Mouse (Mus musculus): ENCODE results near the gene Hba-a2. TPM values are rescaled to one million over a fixed set of nuclear protein-coding genes. Genes with fewer than 3 reads are reported as not detected.

Gene Hba-a2
- polyA plus RNA-seq, 1 experiment from 2014 or later: 6,611 TPM

- DNase-seq (ENCODE audit: low spot score) (no peak), ATAC-seq (ENCODE audit: low FRiP score) (no peak)
- H3K4me1 ChIP-seq (replicated peaks; ENCODE audit: control insufficient read depth, insufficient read depth, low read length): peaks cover 20% of the 10 kb centered on the region
- H3K27ac ChIP-seq: no peak overlapping the region
- H3K36me3 ChIP-seq (replicated peaks; ENCODE audit: control insufficient read depth, insufficient read depth): no peaks in the 10 kb centered on the region; the same call in 1 of the 2 replicates
- no peak overlapping the region for H3K9ac ChIP-seq
- 96% methylated on average over 6 of the region's 6 CpGs for WGBS
- H3K4me2 ChIP-seq (replicated peaks): no peak overlapping the region
- no peak overlapping the region for H3K4me3 ChIP-seq (replicated peaks; ENCODE audit: low read length)
- no peaks in the 10 kb centered on the region for H3K9me3 ChIP-seq (ENCODE audit: control insufficient read depth, low read length)
- H3K27me3 ChIP-seq (ENCODE audit: control insufficient read depth, insufficient read depth, low read length): no peaks in the 10 kb centered on the region
These were observed 30.1 kb upstream of the Hba-a2 start for GRCm38 (mm10) chr11:32266194-32266593.

- WGBS: 27% methylated on average over 6 of the region's 6 CpGs
- H3K4me3 ChIP-seq (replicated peaks; ENCODE audit: low read length): peak overlapping the region; percentile 72
- H3K27me3 ChIP-seq (ENCODE audit: control insufficient read depth, insufficient read depth, low read length): no peaks in the 10 kb centered on the region
- peaks cover 20% of the 10 kb centered on the region for H3K4me1 ChIP-seq (replicated peaks; ENCODE audit: control insufficient read depth, insufficient read depth, low read length)
- no peaks in the 10 kb centered on the region; the same call in 1 of the 2 replicates for H3K36me3 ChIP-seq (replicated peaks; ENCODE audit: control insufficient read depth, insufficient read depth)
- DNase-seq (ENCODE audit: low spot score) (no peak), ATAC-seq (ENCODE audit: low FRiP score) (no peak)
- peak overlapping the region; percentile 60 for H3K4me2 ChIP-seq (replicated peaks)
- peak overlapping the region; percentile 92 for H3K27ac ChIP-seq
- no peaks in the 10 kb centered on the region for H3K9me3 ChIP-seq (ENCODE audit: control insufficient read depth, low read length)
- peak overlapping the region; percentile 96 for H3K9ac ChIP-seq
These were observed 29.5 kb upstream of the Hba-a2 start for GRCm38 (mm10) chr11:32266776-32267175.

DNA sequence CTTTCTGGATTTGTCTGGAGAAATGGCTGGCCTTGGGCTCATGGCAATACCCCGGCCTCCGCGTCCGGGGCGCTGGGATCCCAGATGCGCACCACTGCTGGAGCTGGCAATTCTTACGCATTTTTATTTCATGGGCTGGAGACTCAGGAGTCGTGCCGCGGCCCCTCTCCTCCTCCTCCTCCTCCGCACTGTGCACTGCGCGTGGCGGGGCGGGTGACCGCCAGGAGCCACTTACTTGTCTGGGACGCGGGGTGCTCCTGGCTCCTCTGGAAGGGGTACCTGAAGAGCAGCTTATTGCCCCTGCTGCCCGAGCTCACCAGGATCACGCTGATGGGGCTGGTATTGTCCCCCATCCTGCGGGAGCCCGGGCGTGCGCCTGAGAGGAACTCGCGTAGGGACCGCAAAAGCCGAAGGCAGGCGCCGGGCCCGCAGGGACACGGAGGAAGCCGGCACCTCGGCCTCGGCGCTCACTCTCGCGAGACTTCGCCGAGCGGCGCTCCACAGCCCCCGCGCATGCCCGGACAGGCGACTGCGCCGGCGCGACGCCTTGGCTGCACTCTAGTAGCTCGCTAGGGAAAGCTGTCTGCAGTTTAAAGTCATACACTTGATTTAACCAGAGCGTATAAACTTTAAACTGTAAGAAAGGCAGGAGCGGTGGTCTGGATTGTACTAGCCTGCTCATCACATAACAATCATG, 29.0 kb upstream of the Hba-a2 start, which contains the start of gene Nprl3:
TSS of gene Nprl3 (minus strand) at position 520 of the 697 bp plus-strand sequence.
- WGBS: under 1% methylated on average over 54 of the region's 54 CpGs
- Histone ChIP-seq H3K27me3 (ENCODE audit: control insufficient read depth, insufficient read depth, low read length) (no peaks in the 10 kb centered on the region), H3K4me1 (replicated peaks; ENCODE audit: control insufficient read depth, insufficient read depth, low read length) (peaks cover 20% of the 10 kb centered on the region), H3K27ac (peak within 1 kb of the TSS; percentile 92), H3K9me3 (ENCODE audit: control insufficient read depth, low read length) (no peaks in the 10 kb centered on the region), H3K4me2 (replicated peaks) (peak within 1 kb of the TSS; percentile 60), H3K4me3 (replicated peaks; ENCODE audit: low read length) (peak within 1 kb of the TSS; percentile 72), H3K36me3 (replicated peaks; ENCODE audit: control insufficient read depth, insufficient read depth) (no peaks in the 10 kb centered on the region), H3K9ac (peak within 1 kb of the TSS; percentile 96)
- ATAC-seq (ENCODE audit: low FRiP score) (peak; percentile 99), DNase-seq (ENCODE audit: low spot score) (peak; percentile 95)

DNA sequence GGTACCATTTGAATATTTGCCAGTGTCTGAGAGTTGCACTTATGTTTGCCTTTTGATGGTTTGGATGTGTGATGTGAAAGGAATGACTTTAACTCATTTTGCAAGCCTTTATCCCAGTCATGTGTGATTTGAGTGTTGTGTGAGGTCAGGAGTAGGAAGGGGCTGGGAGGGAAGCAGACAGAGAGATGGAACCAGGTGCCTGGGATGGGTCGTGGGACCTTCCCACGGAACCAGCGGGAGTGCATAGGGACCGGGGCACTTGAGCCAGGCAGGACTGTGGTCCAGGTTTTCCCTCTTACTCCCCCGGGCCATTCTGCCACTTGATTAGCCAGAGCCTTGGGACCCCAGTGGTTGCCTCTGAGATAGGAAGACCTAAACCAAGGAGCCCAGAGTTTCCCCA, 28.3 kb upstream of the Hba-a2 start:
- Histone ChIP-seq H3K27ac (peak overlapping the region; percentile 92), H3K9ac (peak overlapping the region; percentile 96), H3K36me3 (replicated peaks; ENCODE audit: control insufficient read depth, insufficient read depth) (no peaks in the 10 kb centered on the region), H3K4me2 (replicated peaks) (peak overlapping the region; percentile 60), H3K4me3 (replicated peaks; ENCODE audit: low read length) (peak overlapping the region; percentile 72), H3K4me1 (replicated peaks; ENCODE audit: control insufficient read depth, insufficient read depth, low read length) (peaks cover 20% of the 10 kb centered on the region), H3K27me3 (ENCODE audit: control insufficient read depth, insufficient read depth, low read length) (no peaks in the 10 kb centered on the region), H3K9me3 (ENCODE audit: control insufficient read depth, low read length) (no peaks in the 10 kb centered on the region)
- DNase-seq (ENCODE audit: low spot score) (no peak), ATAC-seq (ENCODE audit: low FRiP score) (peak; percentile 25; the same call in 1 of the 2 replicates)
- 24% methylated on average over 5 of the region's 5 CpGs for WGBS

GRCm38 (mm10) chr11:32268952-32269351, 27.3 kb upstream of the Hba-a2 start:
- Histone ChIP-seq H3K4me1 (replicated peaks; ENCODE audit: control insufficient read depth, insufficient read depth, low read length) (peaks cover 20% of the 10 kb centered on the region), H3K27ac (no peak overlapping the region), H3K9ac (no peak overlapping the region), H3K4me2 (replicated peaks) (no peak overlapping the region), H3K9me3 (ENCODE audit: control insufficient read depth, low read length) (no peaks in the 10 kb centered on the region), H3K4me3 (replicated peaks; ENCODE audit: low read length) (no peak overlapping the region), H3K27me3 (ENCODE audit: control insufficient read depth, insufficient read depth, low read length) (no peaks in the 10 kb centered on the region), H3K36me3 (replicated peaks; ENCODE audit: control insufficient read depth, insufficient read depth) (no peaks in the 10 kb centered on the region)
- DNase-seq (ENCODE audit: low spot score) (no peak), ATAC-seq (ENCODE audit: low FRiP score) (no peak)
- WGBS: 88% methylated on average over 5 of the region's 5 CpGs

DNA sequence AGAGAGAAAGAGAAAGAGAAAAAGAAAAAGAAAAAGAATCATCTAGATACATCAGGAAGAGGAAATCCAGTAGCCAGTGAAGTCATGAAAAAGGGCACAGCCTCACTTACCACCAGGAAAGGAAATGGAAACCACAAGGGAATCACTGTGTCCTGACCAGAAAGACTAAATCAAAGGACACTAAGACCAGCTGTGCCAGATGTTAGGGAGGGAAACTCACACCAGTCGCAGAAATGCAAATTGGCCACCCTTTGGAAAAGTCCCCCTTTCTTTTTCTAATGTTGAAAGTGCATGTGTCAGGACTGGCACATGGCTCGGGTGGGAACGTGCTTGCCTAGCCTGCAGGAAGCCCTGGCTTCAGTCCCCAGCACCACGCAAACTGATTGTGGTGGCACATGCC, 25.1 kb upstream of the Hba-a2 start:
- Histone ChIP-seq H3K4me3 (replicated peaks; ENCODE audit: low read length) (no peak overlapping the region), H3K36me3 (replicated peaks; ENCODE audit: control insufficient read depth, insufficient read depth) (no peaks in the 10 kb centered on the region), H3K4me2 (replicated peaks) (no peak overlapping the region), H3K27ac (no peak overlapping the region), H3K9me3 (ENCODE audit: control insufficient read depth, low read length) (no peaks in the 10 kb centered on the region), H3K4me1 (replicated peaks; ENCODE audit: control insufficient read depth, insufficient read depth, low read length) (peaks cover 11% of the 10 kb centered on the region), H3K9ac (no peak overlapping the region), H3K27me3 (ENCODE audit: control insufficient read depth, insufficient read depth, low read length) (no peaks in the 10 kb centered on the region)
- ATAC-seq (ENCODE audit: low FRiP score) (no peak), DNase-seq (ENCODE audit: low spot score) (no peak)
- WGBS: 46% methylated on average over 4 of the region's 4 CpGs

DNA sequence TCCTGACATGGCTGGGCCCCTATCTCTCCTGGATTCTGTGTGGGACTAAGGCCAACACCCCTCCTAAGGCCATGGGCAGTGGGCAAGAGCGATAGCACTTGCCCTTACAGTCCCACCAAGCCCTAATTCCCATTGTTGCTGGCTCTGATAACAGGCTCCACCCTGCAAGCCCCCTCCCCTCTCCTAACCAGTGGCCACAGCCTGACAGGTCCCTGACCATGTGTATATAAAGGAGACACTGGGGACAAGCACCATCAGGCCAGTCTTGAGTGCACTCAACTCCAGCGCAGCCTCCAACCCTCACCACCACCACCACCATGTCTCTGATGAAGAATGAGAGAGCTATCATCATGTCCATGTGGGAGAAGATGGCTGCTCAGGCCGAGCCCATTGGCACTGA, 19.9 kb upstream of the Hba-a2 start, which contains the start of gene Hba-x:
TSS of gene Hba-x (plus strand) at position 54 of the 400 bp plus-strand sequence.
- Histone ChIP-seq H3K9me3 (ENCODE audit: control insufficient read depth, low read length) (no peaks in the 10 kb centered on the region), H3K27ac (no peak within 1 kb of the TSS), H3K4me1 (replicated peaks; ENCODE audit: control insufficient read depth, insufficient read depth, low read length) (no peaks in the 10 kb centered on the region), H3K9ac (no peak within 1 kb of the TSS), H3K36me3 (replicated peaks; ENCODE audit: control insufficient read depth, insufficient read depth) (no peaks in the 10 kb centered on the region), H3K4me2 (replicated peaks) (no peak within 1 kb of the TSS), H3K4me3 (replicated peaks; ENCODE audit: low read length) (no peak within 1 kb of the TSS), H3K27me3 (ENCODE audit: control insufficient read depth, insufficient read depth, low read length) (no peaks in the 10 kb centered on the region)
- ATAC-seq (ENCODE audit: low FRiP score) (no peak), DNase-seq (ENCODE audit: low spot score) (no peak)
- 77% methylated on average over 3 of the region's 3 CpGs for WGBS

DNA sequence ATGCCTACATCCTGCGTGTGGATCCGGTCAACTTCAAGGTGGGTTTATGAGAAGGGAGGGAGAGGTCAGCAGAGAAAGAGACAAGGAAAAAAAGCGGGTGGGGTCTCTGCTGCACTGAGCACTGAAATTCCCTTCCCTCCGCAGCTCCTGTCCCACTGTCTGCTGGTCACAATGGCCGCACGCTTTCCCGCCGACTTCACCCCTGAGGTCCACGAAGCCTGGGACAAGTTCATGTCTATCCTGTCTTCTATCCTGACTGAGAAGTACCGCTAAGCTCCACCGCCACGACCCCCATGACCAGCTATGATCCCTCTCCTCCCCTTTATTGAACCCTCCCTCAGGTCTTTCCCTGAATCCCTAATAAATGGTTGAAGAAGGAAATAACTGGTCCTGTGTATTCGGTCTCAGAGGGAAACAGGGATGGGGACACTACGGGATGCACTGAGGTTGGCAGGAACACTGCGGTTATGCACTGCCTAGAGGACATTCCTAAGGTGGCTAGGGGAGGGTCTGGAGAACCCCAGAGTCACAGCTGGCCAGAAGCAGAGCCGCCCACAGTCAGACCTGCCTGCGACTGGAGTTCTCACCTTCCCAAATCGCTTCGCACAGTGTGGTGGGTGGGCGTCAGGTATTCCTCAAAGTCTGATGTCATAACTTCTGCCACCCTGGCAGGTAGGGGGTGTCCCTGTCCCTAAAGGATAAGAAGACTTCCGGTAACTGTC, 18.4 kb upstream of the Hba-a2 start:
- WGBS: 72% methylated on average over 21 of the region's 21 CpGs

GRCm38 (mm10) chr11:32278458-32278957, 17.8 kb upstream of the Hba-a2 start:
- no peak overlapping the region for H3K9ac ChIP-seq
- H3K36me3 ChIP-seq (replicated peaks; ENCODE audit: control insufficient read depth, insufficient read depth): no peaks in the 10 kb centered on the region
- ATAC-seq (ENCODE audit: low FRiP score): no peak
- DNase-seq (ENCODE audit: low spot score): no peak
- no peak overlapping the region for H3K27ac ChIP-seq
- no peaks in the 10 kb centered on the region for H3K9me3 ChIP-seq (ENCODE audit: control insufficient read depth, low read length)
- H3K4me1 ChIP-seq (replicated peaks; ENCODE audit: control insufficient read depth, insufficient read depth, low read length): no peaks in the 10 kb centered on the region
- 86% methylated on average over 12 of the region's 12 CpGs for WGBS
- H3K4me3 ChIP-seq (replicated peaks; ENCODE audit: low read length): no peak overlapping the region
- no peaks in the 10 kb centered on the region for H3K27me3 ChIP-seq (ENCODE audit: control insufficient read depth, insufficient read depth, low read length)
- H3K4me2 ChIP-seq (replicated peaks): no peak overlapping the region

More for the DNA sequence above, 18.4 kb upstream of the Hba-a2 start:
- Histone ChIP-seq H3K27ac (no peak overlapping the region), H3K9ac (no peak overlapping the region), H3K4me3 (replicated peaks; ENCODE audit: low read length) (no peak overlapping the region), H3K27me3 (ENCODE audit: control insufficient read depth, insufficient read depth, low read length) (no peaks in the 10 kb centered on the region), H3K36me3 (replicated peaks; ENCODE audit: control insufficient read depth, insufficient read depth) (no peaks in the 10 kb centered on the region), H3K4me2 (replicated peaks) (no peak overlapping the region), H3K4me1 (replicated peaks; ENCODE audit: control insufficient read depth, insufficient read depth, low read length) (no peaks in the 10 kb centered on the region), H3K9me3 (ENCODE audit: control insufficient read depth, low read length) (no peaks in the 10 kb centered on the region)
- ATAC-seq (ENCODE audit: low FRiP score) (no peak), DNase-seq (ENCODE audit: low spot score) (no peak)
